Mouse (Mus musculus): Measurements from ENCODE around the gene 4930512M02Rik.

GRCm38 (mm10) chr11:11570747-11571146 lies 56.9 kb downstream of the 4930512M02Rik start:
- TF ChIP-seq CTCF (conservative IDR thresholded peaks at IDR 0.05; ENCODE audit: low read length), result no peak
- TF ChIP-seq NANOG (IDR thresholded peaks at IDR 0.05; ENCODE audit: borderline replicate concordance, low read length), result no peak
